Comparison of ENCODE assay signal across 7 mouse cellular contexts in genomic region chr9:122950643-122951475, GRCm38 (mm10). TPM values are rescaled to one million over a fixed set of nuclear protein-coding genes. Genes with fewer than 3 reads are reported as not detected.
DNase-seq lines count a peak whose midpoint lies in the region; ATAC-seq and TF ChIP-seq lines count a peak whose summit lies in the region.

TSS of gene 1110059G10Rik (minus strand) at chr9:122951000.
TSS of gene Kif15 (plus strand) at chr9:122951046.

- under 1% methylated on average over 64 of the region's 64 CpGs for WGBS in intestine, embryonic 16.5 days
- under 1% methylated on average over 64 of the region's 64 CpGs for WGBS in midbrain, embryonic 12.5 days
- WGBS in small intestine, adult 2 months: under 1% methylated on average over 64 of the region's 64 CpGs

- no peaks in the 10 kb centered on the region; the same call in 1 of the 2 replicates for H3K36me3 ChIP-seq in intestine, embryonic 16.5 days (ENCODE audit: control insufficient read depth, insufficient read depth, low read length)
- H3K36me3 ChIP-seq in midbrain, embryonic 12.5 days: peaks cover 9% of the 10 kb centered on the region
- peaks cover 11% of the 10 kb centered on the region for H3K36me3 ChIP-seq in small intestine, adult 2 months (ENCODE audit: control insufficient read depth, insufficient read depth, low read length)

- H3K27ac ChIP-seq in intestine, embryonic 16.5 days (ENCODE audit: low read length): peak within 1 kb of the TSS; percentile 76
- H3K27ac ChIP-seq in midbrain, embryonic 12.5 days (replicated peaks): peak within 1 kb of the TSS; percentile 58; the same call in 1 of the 2 replicates
- peak within 1 kb of the TSS; percentile 71 for H3K27ac ChIP-seq in small intestine, adult 2 months (ENCODE audit: insufficient read depth, low read depth, low read length)

- 0 out of 2 replicates have a peak, but pooled peaks have one; percentile 24 for TF ChIP-seq CTCF in small intestine, adult 2 months (IDR thresholded peaks at IDR 0.05; ENCODE audit: extremely low read depth, insufficient read length, insufficient replicate concordance, low read depth, low read length)

- peak within 1 kb of the TSS; percentile 90 for H3K4me3 ChIP-seq in intestine, embryonic 16.5 days (ENCODE audit: low read length)
- H3K4me3 ChIP-seq in midbrain, embryonic 12.5 days: peak within 1 kb of the TSS; percentile 90
- H3K4me3 ChIP-seq in small intestine, adult 2 months (ENCODE audit: low read depth, low read length): peak within 1 kb of the TSS; percentile 87

- peak within 1 kb of the TSS; percentile 84 for H3K9ac ChIP-seq in intestine, embryonic 16.5 days (ENCODE audit: low read depth, low read length)
- H3K9ac ChIP-seq in midbrain, embryonic 12.5 days (replicated peaks): peak within 1 kb of the TSS; percentile 75

- peak; percentile 50; the same call in 1 of the 2 replicates for TF ChIP-seq POLR2A in small intestine, adult 2 months (IDR thresholded peaks at IDR 0.05; ENCODE audit: low read depth, low read length)

- H3K4me1 ChIP-seq in intestine, embryonic 16.5 days (ENCODE audit: control insufficient read depth, insufficient read depth, low read length): peaks cover 12% of the 10 kb centered on the region; the same call in 1 of the 2 replicates
- H3K4me1 ChIP-seq in midbrain, embryonic 12.5 days: peaks cover 20% of the 10 kb centered on the region
- peaks cover 8% of the 10 kb centered on the region; the same call in 1 of the 2 replicates for H3K4me1 ChIP-seq in small intestine, adult 2 months (ENCODE audit: control insufficient read depth, insufficient read depth, insufficient read length, low read length)

- H3K9me3 ChIP-seq in intestine, embryonic 16.5 days (ENCODE audit: control insufficient read depth, low read length): no peaks in the 10 kb centered on the region
- no peaks in the 10 kb centered on the region for H3K9me3 ChIP-seq in midbrain, embryonic 12.5 days

- peak; percentile 91 for ATAC-seq in intestine, embryonic 16.5 days
- ATAC-seq in midbrain, embryonic 12.5 days (ENCODE audit: low FRiP score, low read depth): peak; percentile 97

- peak within 1 kb of the TSS; percentile 67 for H3K4me2 ChIP-seq in intestine, embryonic 16.5 days (ENCODE audit: low read depth, low read length)
- H3K4me2 ChIP-seq in midbrain, embryonic 12.5 days (replicated peaks): peak within 1 kb of the TSS; percentile 82

- H3K27me3 ChIP-seq in intestine, embryonic 16.5 days (replicated peaks; ENCODE audit: control insufficient read depth, insufficient read depth, low read length): no peaks in the 10 kb centered on the region
- H3K27me3 ChIP-seq in midbrain, embryonic 12.5 days: no peaks in the 10 kb centered on the region
- H3K27me3 ChIP-seq in small intestine, adult 2 months (ENCODE audit: control insufficient read depth, insufficient read depth, low read length): no peaks in the 10 kb centered on the region

- intact Hi-C loops in left cerebral cortex, postnatal 4 days (cut with DNase I): no loop called here

- DNase-seq in adrenal gland, adult 8-10 months: peak; percentile 80
- peak; percentile 97 for DNase-seq in embryo, embryonic 9.5 days (ENCODE audit: extremely low spot score)
- DNase-seq in gastrocnemius, postnatal 4 days (ENCODE audit: low spot score in 2 of 2): peak; percentile 90 to 93
- DNase-seq in left cerebral cortex, postnatal 4 days: peak; percentile 95

RNA-seq across cellular contexts. Expression of gene 1110059G10Rik, which starts in this region (rescaled TPM):
- 10 to 100 TPM; 18.3 to 28.4 (median 23.0) TPM for total RNA-seq in adrenal gland, adult 8-10 months (2022)
- total RNA-seq in gastrocnemius, postnatal 4 days (2021): 10 to 100 TPM; 18.1 to 20.7 TPM
- polyA plus RNA-seq in intestine, embryonic 16.5 days (2015; fragmentation: Nextera tagmentation; extraction: Ambion mirVana): 27.6 and 28.3 TPM in 2 replicates
- total RNA-seq in left cerebral cortex, postnatal 4 days (2021): 10 to 100 TPM; 20.9 to 26.7 TPM
- 32.0 and 34.3 TPM in 2 replicates for polyA plus RNA-seq in midbrain, embryonic 12.5 days (2016; fragmentation: Nextera tagmentation; extraction: Ambion mirVana)
- 0.22 and 1.5 TPM in 2 replicates for polyA plus RNA-seq in small intestine, adult 2 months (2012; rRNA removed)

RNA-seq across cellular contexts. Expression of gene Kif15, which starts in this region (rescaled TPM):
- 1 to 10 TPM; 1.3 to 2.1 (median 1.7) TPM for total RNA-seq in adrenal gland, adult 8-10 months (2022)
- total RNA-seq in gastrocnemius, postnatal 4 days (2021): 10 to 100 TPM; 14.5 to 19.4 TPM
- polyA plus RNA-seq in intestine, embryonic 16.5 days (2015; fragmentation: Nextera tagmentation; extraction: Ambion mirVana): 29.7 and 34.4 TPM in 2 replicates
- 1 to 10 TPM; 6.3 to 6.7 TPM for total RNA-seq in left cerebral cortex, postnatal 4 days (2021)
- 68.2 and 73.8 TPM in 2 replicates for polyA plus RNA-seq in midbrain, embryonic 12.5 days (2016; fragmentation: Nextera tagmentation; extraction: Ambion mirVana)
- 1.4 and 2.6 TPM in 2 replicates for polyA plus RNA-seq in small intestine, adult 2 months (2012; rRNA removed)

Comparison
In these comparisons a context has a peak if more than half of its experiments do, and no peak if none do; other contexts are left out.
1. Peak in every context shown above with its lines: DNase-seq, ATAC-seq, H3K4me3 ChIP-seq and H3K27ac ChIP-seq.
2. RNA of gene 1110059G10Rik (polyA plus RNA-seq): 32.0 to 34.3 TPM in midbrain, embryonic 12.5 days and 27.6 to 28.3 TPM in intestine, embryonic 16.5 days; 0.22 to 1.5 TPM in small intestine, adult 2 months; every median in the first group is over 10 times any median in the second.